Mouse (Mus musculus) layer of hippocampus, adult 9-10 months (tissue): ENCODE results near the gene Cc2d2b.

Experiments
- DNase-seq: peaks from one replicate; pipeline ENCODE4 v3.0.0; 2022; ENCODE audit warnings: low spot score

Cc2d2b gene

GRCm38 (mm10) chr19:40748559-40748958 is at the start of gene Cc2d2b:
Cc2d2b (plus strand) TSS chr19:40748753.
- DNase-seq: no peak

GRCm38 (mm10) chr19:40699816-40700215 is 48.7 kb upstream of the Cc2d2b start:
- no peak for DNase-seq

- DNase-seq: peak; percentile 46
Measured at GRCm38 (mm10) chr19:40702406-40702805, 46.1 kb upstream of the Cc2d2b start.

GRCm38 (mm10) chr19:40712889-40713628 is 35.5 kb upstream of the Cc2d2b start:
- DNase-seq: no peak

- DNase-seq: no peak
Measured at GRCm38 (mm10) chr19:40714700-40715099, 33.9 kb upstream of the Cc2d2b start.

GRCm38 (mm10) chr19:40716981-40717380 is 31.6 kb upstream of the Cc2d2b start:
- no peak for DNase-seq

GRCm38 (mm10) chr19:40719439-40720105 is 29.0 kb upstream of the Cc2d2b start:
- DNase-seq: no peak

GRCm38 (mm10) chr19:40720381-40720780 is 28.2 kb upstream of the Cc2d2b start:
- DNase-seq: no peak

GRCm38 (mm10) chr19:40722137-40723038 is 26.2 kb upstream of the Cc2d2b start:
- DNase-seq: peak; percentile 61

GRCm38 (mm10) chr19:40723516-40723915 is 25.0 kb upstream of the Cc2d2b start:
- no peak for DNase-seq

- DNase-seq: no peak
Measured at GRCm38 (mm10) chr19:40726148-40726547, 22.4 kb upstream of the Cc2d2b start.

- DNase-seq: no peak
Measured at GRCm38 (mm10) chr19:40726614-40727013, 21.9 kb upstream of the Cc2d2b start.

- no peak for DNase-seq
Measured at GRCm38 (mm10) chr19:40728213-40728612, 20.3 kb upstream of the Cc2d2b start.

GRCm38 (mm10) chr19:40728732-40729420 is 19.7 kb upstream of the Cc2d2b start:
- DNase-seq: no peak

GRCm38 (mm10) chr19:40733409-40733808 is 15.1 kb upstream of the Cc2d2b start:
- no peak for DNase-seq

GRCm38 (mm10) chr19:40733849-40734248 is 14.7 kb upstream of the Cc2d2b start:
- no peak for DNase-seq

GRCm38 (mm10) chr19:40736680-40737512 is 11.7 kb upstream of the Cc2d2b start:
- no peak for DNase-seq

GRCm38 (mm10) chr19:40737613-40738012 is 10.9 kb upstream of the Cc2d2b start:
- DNase-seq: no peak

GRCm38 (mm10) chr19:40738683-40739324 is 9.7 kb upstream of the Cc2d2b start:
- DNase-seq: no peak

GRCm38 (mm10) chr19:40746603-40747002 is 1.9 kb upstream of the Cc2d2b start:
- DNase-seq: peak; percentile 44
